Mouse (Mus musculus): ENCODE data around the gene Marveld2.

The Marveld2 gene

GRCm38 (mm10) chr13:100597284-100597683 lies 19.5 kb downstream of the Marveld2 start:
- no peak for DNase-seq

DNA sequence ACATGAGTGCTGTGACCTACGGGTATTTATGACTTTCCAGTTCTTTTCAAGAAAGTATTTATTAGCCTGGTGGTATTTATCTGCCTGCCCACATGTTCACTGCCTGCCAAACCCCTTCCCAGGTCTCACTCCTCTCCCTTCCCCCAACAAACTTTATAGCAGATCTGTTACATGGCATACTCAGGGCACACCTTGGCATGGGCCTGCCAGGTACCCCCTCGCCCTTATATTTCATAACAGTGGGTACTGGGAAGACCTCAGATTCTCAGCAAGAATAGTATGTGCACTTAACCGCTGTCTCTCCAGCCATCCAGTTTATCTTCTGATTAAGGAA lies 21.3 kb downstream of the Marveld2 start:
- DNase-seq, result no peak

GRCm38 (mm10) chr13:100594838-100595551 lies 21.8 kb downstream of the Marveld2 start:
- DNase-seq, result no peak

DNA sequence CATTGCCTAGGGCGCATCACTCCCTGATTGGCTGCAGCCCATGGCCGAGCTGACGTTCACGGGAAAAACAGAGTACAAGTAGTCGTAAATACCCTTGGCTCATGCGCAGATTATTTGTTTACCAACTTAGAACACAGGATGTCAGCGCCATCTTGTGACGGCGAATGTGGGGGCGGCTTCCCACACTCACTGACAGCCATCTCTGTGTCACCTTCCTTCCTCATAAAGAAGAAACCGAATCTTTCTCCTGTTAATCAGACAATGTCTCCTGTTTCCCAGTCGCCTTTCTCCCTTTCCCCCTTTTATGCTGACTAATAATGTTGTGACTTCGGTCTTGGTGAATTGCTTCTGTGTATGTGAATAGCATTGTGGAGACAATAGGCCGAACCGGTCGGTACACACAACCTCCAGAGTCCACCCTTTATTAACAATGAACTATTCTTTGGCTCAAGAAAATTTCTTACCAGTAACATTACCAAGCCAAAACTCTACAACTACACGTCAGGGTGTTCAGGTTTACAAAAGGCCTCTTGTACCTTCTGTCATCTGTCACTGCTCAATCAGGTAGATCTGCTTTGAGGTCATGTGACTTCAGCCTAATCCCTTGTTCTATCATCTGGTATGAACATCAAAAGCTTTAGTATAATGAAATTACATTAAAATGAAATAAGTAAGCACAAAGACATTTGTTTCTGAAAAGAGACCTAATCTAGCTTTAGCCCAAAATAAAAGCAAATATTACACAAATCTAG lies 22.6 kb downstream of the Marveld2 start:
- DNase-seq, result peak; percentile 45 to 47

DNA sequence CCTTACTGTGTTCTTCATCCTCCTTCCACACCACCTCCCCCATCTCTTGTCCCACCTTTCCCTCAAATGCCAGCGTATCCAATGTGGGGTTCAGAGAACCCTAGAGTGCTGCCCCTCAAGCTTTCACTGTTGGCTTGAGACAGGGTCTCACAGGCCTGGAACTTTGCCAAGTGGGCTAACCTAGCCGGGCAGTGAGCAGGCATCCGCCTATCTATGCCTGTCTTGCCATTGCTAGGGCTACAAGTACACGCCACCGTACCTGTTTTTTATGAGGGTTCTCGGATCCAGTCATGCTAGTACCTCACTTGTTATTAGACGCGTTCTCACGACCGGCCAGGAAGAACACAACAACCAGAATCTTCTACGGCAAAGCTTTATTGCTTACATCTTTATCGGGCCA lies 28.1 kb downstream of the Marveld2 start:
- no peak for DNase-seq

DNA sequence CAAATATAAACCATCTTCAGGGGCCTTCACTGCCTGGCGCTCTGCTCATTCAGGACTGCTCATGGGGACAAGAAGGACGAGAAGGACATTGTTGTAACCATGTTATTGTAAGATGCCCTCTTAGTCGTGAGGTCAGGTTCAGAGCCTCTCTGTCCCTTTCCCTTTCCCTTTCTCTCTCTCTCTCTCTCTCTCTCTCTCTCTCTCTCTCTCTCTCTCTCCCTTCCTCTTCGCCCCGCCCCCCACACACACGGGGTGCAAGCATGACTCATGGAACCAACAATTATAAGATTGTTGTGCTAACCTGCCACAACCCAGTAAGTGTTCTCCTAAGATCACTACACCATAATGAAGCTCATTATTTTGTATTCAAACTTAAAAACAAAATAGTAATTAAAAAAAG lies 34.6 kb downstream of the Marveld2 start:
- DNase-seq, result no peak

- DNase-seq, result peak; percentile 76
Observed at GRCm38 (mm10) chr13:100581701-100582100, 35.1 kb downstream of the Marveld2 start.

DNA sequence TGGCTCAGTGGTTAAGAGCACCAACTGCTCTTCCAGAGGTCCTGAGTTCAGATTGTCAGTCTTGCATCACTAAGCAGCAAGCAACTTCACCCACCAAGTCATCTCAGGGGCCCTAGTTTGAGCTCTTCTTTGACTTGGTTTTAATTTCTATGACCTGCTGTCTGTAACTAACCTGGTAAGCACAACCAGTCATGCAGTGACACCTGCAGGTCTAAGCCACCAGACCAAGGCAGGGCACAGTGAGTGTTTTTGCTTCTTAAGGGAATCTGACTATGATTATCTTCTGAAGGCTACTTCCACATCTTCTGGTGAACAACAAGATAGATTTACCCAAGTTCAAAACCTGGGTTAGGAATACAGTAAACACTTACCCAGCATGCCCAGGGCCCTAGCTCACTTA lies 36.8 kb downstream of the Marveld2 start:
- DNase-seq, result peak in 1 of 2 experiments; percentile 48

GRCm38 (mm10) chr13:100579220-100579619 lies 37.6 kb downstream of the Marveld2 start:
- DNase-seq, result no peak

DNA sequence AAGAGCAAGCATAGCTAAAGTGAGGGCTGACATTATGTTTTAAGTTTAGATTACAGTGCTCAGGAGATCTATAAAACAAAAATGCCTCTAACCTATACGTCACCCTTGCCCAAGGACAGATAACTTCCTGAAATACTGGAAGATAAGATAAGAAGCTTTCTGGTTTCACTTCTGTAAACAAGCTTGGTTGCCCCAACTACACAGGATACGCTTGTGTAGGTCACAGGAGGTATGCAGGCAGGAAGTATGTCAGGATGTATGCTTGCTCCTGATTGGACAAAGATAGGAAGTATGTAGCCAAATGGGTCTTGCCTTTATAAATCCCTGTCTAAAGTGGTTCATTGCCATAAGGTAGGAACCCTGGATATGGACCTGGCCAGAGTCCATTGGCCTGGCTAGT lies 40.8 kb downstream of the Marveld2 start:
- no peak for DNase-seq

DNA sequence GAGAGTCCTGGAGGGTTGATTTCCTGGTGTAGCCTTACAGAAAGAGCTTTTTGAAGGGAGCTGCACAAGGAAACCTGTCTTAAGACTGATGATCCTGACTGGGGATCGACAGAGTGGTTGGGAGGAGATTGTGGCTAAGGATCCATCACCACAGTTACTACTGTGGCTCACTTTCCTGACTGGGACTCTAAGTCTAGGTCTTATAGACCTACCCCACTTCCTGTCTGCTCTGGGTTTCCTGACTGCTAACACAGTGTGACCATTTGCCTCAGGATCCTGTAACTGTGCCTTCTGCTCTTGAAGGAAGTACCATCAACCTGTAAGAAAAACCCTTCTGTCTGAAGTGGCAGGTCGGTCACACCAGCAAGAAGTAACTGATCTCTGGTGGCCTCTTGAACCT lies 46.1 kb downstream of the Marveld2 start:
- DNase-seq, result no peak

DNA sequence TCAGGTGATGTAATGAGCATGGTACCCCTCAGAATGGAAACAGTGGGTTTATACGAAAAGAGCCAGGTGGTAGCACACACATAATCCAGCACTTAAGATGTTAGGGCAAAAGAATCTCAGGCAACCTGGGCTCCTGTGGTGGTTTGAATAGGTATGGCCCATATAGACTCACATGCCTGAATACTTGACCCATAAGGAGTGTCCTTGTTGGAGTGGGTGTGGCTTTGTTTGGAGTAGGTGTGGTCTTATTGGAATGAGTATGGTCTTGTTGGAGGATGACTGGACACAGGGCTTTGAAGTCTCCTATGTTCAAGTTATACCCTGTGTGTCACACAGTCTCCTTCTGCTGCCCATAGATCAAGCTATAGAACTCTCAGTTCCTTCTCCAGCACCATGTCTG lies 48.4 kb downstream of the Marveld2 start:
- DNase-seq, result no peak

GRCm38 (mm10) chr13:100559449-100559848 lies 57.3 kb downstream of the Marveld2 start:
- DNase-seq, result no peak

GRCm38 (mm10) chr13:100557011-100557410 lies 59.8 kb downstream of the Marveld2 start:
- DNase-seq, result no peak

- DNase-seq, result no peak
Observed at GRCm38 (mm10) chr13:100553042-100553437, 63.7 kb downstream of the Marveld2 start.

DNA sequence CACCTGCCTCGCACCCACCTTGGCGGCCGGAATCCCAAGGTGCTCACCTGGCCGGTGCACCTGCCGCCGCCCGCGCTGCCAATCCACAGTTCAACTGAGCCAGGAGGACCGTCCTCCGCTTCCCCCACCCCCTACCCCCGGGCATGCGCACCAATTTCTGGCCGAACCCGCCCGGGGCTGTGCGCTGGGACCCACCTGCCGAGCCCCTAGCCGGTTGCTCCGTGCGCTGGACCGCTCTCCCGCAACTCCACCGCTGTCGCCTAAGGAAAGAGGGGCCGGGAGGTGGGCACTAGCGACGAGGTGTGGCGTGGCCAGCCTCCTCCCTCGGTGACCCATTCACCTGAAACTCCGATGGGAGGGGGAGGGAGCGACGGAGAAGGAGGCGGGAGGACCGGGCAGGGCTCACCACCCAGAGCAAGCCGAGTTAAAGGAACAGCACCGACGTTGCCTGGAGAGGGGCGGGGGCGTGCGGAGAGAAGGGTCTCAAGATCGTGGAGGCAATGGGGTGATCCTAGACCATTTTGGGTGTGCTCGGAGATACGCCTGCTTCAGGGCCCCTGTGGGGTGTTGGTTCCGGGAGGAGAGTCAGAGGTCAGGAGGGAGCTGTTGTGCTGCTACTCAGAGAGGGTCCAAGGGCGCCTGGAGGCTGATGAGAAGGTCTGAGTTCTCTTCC lies 64.3 kb downstream of the Marveld2 start, which contains the start of gene Ocln:
Ocln (minus strand) TSS at position 350 of the 673 bp plus-strand sequence.
- peak; percentile 83 to 86 for DNase-seq

DNA sequence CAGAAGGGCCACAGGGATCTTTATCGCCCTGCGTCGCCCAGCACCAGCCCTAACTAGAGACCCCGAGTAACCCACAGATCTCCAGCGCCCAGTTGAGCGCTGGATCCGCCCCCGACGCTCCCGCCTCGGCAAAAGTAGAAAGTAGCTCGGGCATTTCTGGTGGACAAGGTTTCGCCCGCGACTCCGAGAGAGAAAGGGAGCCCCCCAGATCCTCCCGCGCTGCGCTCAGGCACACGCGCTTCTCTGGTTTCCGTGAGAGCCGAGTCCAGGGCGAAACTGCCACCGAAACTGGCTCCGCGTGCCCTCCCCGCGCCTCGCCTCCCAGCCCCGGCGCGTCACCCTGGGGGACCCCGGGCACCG lies 64.8 kb downstream of the Marveld2 start:
- peak in 1 of 2 experiments; percentile 14 for DNase-seq

DNA sequence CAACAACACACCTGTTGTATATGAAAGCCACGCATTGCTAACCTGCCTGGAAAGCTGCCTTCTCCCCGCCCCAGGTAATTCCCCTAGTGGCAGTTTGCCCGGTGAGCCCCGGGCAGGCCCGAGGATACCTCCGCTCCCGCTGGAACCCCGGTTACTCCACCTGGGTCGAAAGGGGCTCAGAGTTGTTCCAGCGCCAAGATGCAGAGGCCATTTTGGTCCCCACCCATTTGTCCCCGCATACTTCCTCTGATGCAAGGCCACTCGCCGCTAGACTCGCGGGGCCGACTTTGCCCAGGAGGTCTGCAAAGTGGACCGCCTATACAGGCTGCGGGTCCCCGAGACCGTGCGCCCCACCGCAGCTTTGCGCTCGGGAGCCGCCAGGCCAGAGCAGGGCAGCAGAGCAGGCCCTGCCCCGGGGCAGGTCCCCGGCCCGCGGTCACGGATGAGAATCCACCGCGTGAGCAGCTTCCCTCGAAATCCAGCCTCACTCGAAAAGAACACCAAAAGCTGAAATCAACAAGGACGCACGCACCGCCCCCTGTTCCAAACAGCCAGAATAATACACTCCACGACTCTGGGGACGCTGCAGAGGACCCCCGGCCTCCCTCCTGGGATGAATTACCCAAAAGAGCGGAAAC lies 65.3 kb downstream of the Marveld2 start:
- DNase-seq, result peak in 1 of 2 experiments; percentile 63

DNA sequence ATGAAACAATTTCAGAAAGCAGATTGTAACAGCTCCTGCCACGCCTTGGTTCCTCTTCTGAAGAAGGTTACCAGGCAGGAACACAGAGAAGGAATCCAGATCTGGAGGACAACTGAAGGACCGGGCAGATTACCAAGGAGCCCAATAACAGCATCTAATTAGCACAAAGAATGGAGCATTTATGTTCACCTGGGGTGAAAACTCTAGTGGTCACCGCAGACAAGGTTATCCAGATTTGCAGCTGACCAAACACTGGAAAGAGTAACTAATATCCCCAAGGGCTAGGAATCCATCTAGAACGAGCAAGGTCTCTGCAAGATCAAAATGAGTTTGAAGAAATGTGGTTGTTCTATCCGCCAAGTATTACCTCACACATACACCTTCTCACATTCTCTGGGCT lies 69.5 kb downstream of the Marveld2 start:
- peak; percentile 45 to 56 for DNase-seq
